Mouse (Mus musculus): Measurements from ENCODE around the gene Atp2b1.

Atp2b1 gene

GRCm38 (mm10) chr10:99029844-99030243 lies 115.6 kb downstream of the Atp2b1 start:
- DNase-seq (ENCODE audit: low read depth, low spot score): no peak

- no peak for DNase-seq (ENCODE audit: low read depth, low spot score)
Observed at GRCm38 (mm10) chr10:99033830-99034828, 119.9 kb downstream of the Atp2b1 start.

- DNase-seq (ENCODE audit: low read depth, low spot score): no peak
Observed at GRCm38 (mm10) chr10:99037185-99038065, 123.2 kb downstream of the Atp2b1 start.

DNA sequence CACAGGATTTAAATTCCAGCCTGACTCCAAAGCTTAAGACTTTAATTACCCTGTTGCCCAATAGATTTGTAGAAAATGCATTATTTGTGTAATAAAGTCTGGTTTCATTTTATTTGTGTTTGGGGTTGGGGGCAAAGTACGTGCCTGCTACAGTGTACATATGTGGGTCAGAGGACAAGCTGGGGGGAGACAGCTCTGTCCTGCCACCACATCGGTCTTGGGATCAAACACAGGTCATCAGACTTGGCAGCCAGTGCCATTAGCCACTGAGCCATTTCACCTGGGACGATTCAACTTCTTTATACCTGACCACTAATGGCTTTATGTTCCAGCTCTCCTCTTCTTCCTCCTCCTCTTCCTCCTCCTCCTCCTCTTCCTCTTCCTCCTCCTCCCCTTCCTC lies 124.7 kb downstream of the Atp2b1 start:
- no peak for DNase-seq (ENCODE audit: low read depth, low spot score)

- no peak for DNase-seq (ENCODE audit: low read depth, low spot score)
Observed at GRCm38 (mm10) chr10:99040171-99040570, 126.0 kb downstream of the Atp2b1 start.

DNA sequence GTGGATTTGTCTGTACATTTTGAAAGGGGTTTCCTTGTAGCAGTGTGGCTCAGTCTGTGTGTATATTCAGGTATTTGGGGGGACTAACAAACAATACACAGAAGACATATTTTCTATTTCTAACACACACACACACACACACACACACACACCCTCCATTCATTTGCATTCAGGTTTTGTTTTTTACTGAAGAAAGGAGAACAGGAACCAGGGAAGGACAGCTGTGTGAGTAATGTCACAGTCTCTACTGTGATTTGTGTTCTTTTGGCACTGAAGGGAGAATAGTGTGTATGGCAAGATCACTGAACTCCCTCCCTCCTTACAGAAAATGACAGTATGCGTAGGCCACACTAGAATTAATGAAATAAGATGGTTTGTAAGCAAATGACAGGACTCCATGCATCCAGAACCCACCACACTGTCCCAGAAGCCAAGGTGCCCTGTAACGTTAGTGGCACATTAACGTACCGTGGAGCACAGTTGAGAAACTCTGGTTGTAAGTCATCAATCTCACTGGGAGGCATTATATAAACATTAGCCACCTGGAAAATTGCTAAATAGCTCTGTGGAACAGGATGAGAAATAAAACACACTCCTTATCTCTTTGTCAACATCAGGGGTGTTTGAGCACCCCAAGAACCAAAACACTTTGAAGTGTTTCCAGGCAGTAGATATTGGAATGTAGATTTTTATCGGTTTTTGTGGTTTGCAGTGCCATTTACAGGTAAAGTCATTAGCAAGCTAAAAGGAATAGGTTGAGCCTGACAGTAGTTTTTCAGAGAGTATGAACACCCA lies 132.7 kb downstream of the Atp2b1 start:
- no peak for DNase-seq (ENCODE audit: low read depth, low spot score)

DNA sequence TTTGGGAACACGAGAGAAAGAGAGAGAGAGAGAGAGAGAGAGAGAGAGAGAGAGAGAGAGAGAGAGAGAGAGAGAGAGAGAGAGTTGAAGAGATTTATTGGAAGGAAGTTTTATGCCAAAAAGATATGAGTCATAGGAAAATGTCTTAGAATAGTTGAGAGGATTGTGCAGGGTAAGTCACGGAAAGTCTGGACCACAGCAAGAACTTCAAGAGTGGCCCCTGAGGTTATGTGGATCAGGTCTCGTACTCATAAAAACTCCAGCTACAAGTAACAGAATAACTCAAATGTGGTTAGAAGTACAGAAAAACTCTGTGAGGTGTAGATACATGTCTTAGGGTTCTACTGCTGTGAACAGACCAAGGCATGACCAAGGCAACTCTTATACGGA lies 133.3 kb downstream of the Atp2b1 start:
- no peak for DNase-seq (ENCODE audit: low read depth, low spot score)

- no peak for DNase-seq (ENCODE audit: low read depth, low spot score)
Observed at GRCm38 (mm10) chr10:99050093-99050492, 135.9 kb downstream of the Atp2b1 start.

- no peak for DNase-seq (ENCODE audit: low read depth, low spot score)
Observed at GRCm38 (mm10) chr10:99053111-99053510, 138.9 kb downstream of the Atp2b1 start.

DNA sequence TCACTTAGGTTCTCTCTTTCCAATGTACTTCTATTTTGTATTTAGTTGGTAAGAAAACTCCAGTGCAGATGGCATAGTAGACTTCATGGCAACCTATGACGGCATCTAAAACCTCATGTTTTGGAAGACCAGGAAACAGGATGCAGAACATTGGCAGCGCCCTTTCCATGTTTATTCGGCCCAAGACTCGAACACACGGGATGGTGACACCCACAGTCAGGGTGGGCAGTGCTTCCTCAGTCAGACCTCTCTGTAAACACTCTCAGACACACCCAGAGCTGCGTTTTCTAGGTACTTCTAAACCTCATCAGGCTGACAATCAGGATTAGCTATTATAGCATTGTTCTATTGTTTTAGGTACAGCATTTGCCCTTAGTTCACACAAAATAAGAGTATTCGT lies 146.4 kb downstream of the Atp2b1 start:
- no peak for DNase-seq (ENCODE audit: low read depth, low spot score)

DNA sequence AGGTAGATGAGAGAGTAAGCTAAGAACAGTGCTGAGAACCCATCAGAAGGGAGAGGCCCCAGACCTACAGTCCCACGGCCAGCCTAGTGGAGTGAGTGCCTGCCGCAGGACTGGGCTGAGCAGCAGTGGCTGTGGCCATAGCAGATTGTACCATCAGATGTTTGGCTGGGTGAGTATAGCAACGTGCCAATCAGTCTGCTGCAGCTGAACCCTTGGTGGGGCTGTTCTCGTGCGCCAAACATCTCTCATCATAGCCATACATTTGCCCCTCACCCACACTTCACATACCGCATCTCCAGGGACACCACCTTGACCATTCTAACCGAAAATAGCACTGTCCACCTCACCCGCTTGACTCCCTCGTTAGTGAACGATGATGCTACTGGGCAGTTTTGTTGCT lies 147.2 kb downstream of the Atp2b1 start:
- DNase-seq (ENCODE audit: low read depth, low spot score): no peak

DNA sequence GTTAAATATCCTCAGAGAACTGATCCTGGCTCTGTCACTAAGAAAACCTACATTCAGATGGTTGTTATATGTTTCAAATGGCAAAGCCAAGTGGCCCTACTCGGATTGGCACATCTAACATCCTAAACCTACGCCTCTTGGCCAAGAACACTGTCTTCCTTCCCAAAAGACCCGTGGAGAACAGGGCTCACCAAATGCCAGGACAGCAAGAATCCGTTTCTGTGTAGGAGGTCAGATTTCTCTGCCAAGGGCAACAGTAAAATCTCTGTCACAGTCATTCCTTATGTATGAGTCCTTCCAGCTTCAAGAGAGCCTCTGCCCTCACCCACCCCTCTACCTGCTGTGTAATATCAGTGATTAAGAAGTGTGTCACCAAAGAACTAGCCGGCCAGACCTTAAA lies 148.3 kb downstream of the Atp2b1 start:
- DNase-seq (ENCODE audit: low read depth, low spot score): no peak

Data from embryo, embryonic 11.5 days (tissue).